Mouse (Mus musculus) liver, embryonic 12.5 days (tissue): ENCODE measurements around the gene Clba1. TPM values are rescaled to one million over a fixed set of nuclear protein-coding genes. Genes with fewer than 3 reads are reported as not detected.

Experiments
- ATAC-seq: fragments of 200-750 bp; cut with Nextera tagmentation; 2 replicates; pipeline ENCODE4 v1.8.0; 2017; ENCODE audit warnings: moderate number of reproducible peaks, mild to moderate bottlenecking, moderate library complexity
- H3K27ac ChIP-seq: fragments of 300-500 bp; sonication (generic); 2 replicates; pipeline ENCODE4 v1.5.1; 2016; ENCODE audit warnings: mild to moderate bottlenecking
- H3K27me3 ChIP-seq: fragments of 300-500 bp; sonication (generic); replicated peaks from 2 replicates; pipeline ENCODE4 v1.6.1; 2016; ENCODE audit warnings: mild to moderate bottlenecking, moderate library complexity
- H3K36me3 ChIP-seq: fragments of 300-500 bp; sonication (generic); 2 replicates; pipeline ENCODE4 v1.6.1; 2016; ENCODE audit warnings: mild to moderate bottlenecking, moderate library complexity
- H3K4me1 ChIP-seq: fragments of 300-500 bp; sonication (generic); 2 replicates; pipeline ENCODE4 v1.6.1; 2016
- H3K4me2 ChIP-seq: fragments of 300-500 bp; sonication (generic); 2 replicates; pipeline ENCODE4 v1.6.1; 2016; ENCODE audit warnings: mild to moderate bottlenecking, moderate library complexity
- H3K4me3 ChIP-seq: fragments of 300-500 bp; sonication (generic); 2 replicates; pipeline ENCODE4 v1.5.1; 2016; ENCODE audit warnings: mild to moderate bottlenecking, moderate library complexity
- H3K9ac ChIP-seq: fragments of 300-500 bp; sonication (generic); 2 replicates; pipeline ENCODE4 v1.6.1; 2016; ENCODE audit warnings: mild to moderate bottlenecking, moderate library complexity
- H3K9me3 ChIP-seq: fragments of 300-500 bp; sonication (generic); replicated peaks from 2 replicates; pipeline ENCODE4 v1.6.1; 2016; ENCODE audit warnings: mild to moderate bottlenecking, moderate library complexity
- WGBS: fragments of 180-500 bp; shearing (Covaris S2); methylation state at CpG from one replicate; pipeline ENCODE4 v1.1.7; 2016; ENCODE audit not compliant: insufficient replicate concordance; 5-methylcytosine and 5-hydroxymethylcytosine counted together
- polyA plus RNA-seq: library from polyadenylated mRNA; unstranded; fragments of >200 nt; fragmentation: Nextera tagmentation; extraction: Ambion mirVana; gene quantifications from 2 replicates; pipeline ENCODE4 v1.2.1, GENCODE M21; 2016

The Clba1 gene
- polyA plus RNA-seq, 1 experiment from 2014 or later = 1.2 TPM

DNA sequence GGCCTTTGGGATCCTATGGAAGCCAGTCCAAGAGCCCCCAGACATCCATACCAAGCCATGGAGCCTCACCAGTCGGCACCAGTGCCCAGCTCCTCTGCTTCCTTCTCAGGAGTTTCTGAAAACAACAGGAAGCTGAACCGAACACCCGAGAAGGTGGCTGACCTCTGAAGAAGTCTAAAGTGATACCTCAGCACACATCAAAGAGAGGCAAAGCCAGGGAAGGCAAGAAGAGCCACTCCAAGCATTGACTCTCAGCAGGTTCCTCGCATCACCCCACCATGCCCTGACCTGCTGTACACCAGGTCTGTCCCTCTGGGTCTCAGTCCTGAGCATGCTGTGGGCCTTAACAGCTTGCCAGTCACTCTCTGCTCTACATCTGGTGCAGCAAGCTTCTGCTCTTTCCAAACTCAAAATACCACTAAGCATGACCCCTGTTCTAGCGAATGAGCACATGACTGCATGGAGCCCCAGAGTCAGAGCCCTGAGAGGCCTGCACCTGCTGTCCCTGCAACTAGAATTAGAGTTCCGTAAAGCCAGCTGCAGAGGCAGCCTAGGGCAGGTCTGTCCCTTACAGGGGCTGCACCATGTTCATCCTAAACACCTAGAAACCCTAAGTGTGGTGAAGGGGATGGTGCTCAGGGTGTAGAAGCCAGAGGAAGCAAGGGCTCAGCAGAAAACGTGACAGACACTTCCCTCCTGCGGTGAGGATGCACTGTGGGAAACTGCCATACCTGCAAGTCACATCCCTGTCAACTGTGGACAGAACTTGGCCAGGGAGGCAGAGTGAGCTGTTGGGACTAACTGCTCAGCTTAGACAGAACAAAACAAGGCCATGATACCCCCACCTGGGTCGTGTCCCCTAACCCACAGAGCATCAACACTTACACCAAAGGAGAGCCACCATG lies 48.5 kb downstream of the Clba1 start:
- H3K4me2 ChIP-seq = no peak overlapping the region
- no peaks in the 10 kb centered on the region for H3K36me3 ChIP-seq
- peaks cover 3% of the 10 kb centered on the region; the same call in 1 of the 2 replicates for H3K4me1 ChIP-seq
- no peaks in the 10 kb centered on the region for H3K9me3 ChIP-seq
- no peak overlapping the region for H3K27ac ChIP-seq
- H3K4me3 ChIP-seq = no peak overlapping the region
- 45% methylated on average over 9 of the region's 9 CpGs for WGBS
- peaks cover 7% of the 10 kb centered on the region; the same call in 1 of the 2 replicates for H3K27me3 ChIP-seq
- no peak for ATAC-seq
- H3K9ac ChIP-seq = no peak overlapping the region

DNA sequence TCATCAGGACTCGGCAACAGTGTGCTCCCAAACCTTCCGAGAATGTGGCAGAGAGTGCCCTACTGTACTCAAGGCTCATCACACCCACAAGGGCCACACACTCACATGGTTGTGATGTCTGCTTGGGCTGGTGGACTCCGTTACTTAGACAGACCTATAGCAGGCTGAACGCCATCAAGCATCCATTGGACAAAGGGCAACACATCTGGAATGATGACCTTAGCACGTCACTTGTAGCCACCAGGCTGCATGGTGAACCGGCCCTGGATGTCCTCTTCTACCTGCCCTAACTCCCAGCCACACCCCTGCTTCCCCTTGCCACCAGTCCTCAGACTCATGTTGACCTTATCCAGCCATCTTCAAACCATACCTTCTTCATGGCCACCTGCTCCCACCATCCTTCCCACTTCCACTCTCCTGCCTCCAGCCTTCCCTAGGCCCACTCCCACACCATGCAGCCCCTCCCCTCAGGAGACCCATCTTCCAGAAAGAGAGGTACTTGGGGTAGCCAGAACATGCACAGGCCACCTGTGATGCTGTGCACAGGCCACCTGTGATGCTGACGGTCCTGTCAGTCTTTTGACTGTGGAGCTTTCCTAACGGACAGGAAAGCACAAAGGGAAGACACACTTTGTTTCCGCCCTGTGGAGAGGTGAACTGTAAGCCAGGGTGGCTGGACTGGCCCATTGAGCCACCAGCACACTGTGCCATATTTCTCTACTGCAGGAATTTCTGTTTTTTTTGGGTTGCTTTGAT lies 50.0 kb downstream of the Clba1 start:
- no peak overlapping the region for H3K4me2 ChIP-seq
- ATAC-seq = no peak

DNA sequence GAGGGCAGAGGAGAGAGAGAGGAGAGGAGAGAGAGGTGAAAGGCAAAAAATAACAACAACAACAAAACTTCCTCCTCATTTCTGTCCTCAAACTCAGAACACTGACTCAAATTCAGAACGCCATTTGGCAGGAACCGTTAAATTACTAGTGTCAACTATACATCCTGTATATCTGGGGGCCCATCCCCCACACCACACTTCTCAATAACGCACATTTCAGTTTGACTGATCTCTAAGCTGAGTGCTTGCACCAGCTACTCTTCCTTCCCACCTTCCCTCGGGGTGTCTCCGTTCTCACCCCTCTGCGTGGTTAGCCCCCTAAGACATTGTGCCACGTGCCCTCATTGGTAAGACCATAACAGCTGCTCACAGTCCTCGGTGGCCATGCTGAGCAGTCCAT lies 51.2 kb downstream of the Clba1 start:
- no peak overlapping the region for H3K4me3 ChIP-seq
- 36% methylated on average over 8 of the region's 8 CpGs for WGBS
- peaks cover 3% of the 10 kb centered on the region; the same call in 1 of the 2 replicates for H3K4me1 ChIP-seq
- 0 out of 2 replicates have a peak overlapping the region, but pooled peaks have one; percentile 4 for H3K4me2 ChIP-seq
- H3K27me3 ChIP-seq = no peaks in the 10 kb centered on the region
- no peak for ATAC-seq
- H3K9me3 ChIP-seq = no peaks in the 10 kb centered on the region
- H3K36me3 ChIP-seq = no peaks in the 10 kb centered on the region
- no peak overlapping the region for H3K27ac ChIP-seq
- H3K9ac ChIP-seq = no peak overlapping the region

More for the DNA sequence above, 50.0 kb downstream of the Clba1 start:
- Histone ChIP-seq H3K4me3 (no peak overlapping the region), H3K4me1 (peaks cover 3% of the 10 kb centered on the region; the same call in 1 of the 2 replicates), H3K9ac (no peak overlapping the region), H3K27me3 (no peaks in the 10 kb centered on the region), H3K36me3 (no peaks in the 10 kb centered on the region), H3K27ac (no peak overlapping the region), H3K9me3 (no peaks in the 10 kb centered on the region)
- WGBS = 61% methylated on average over 9 of the region's 9 CpGs

DNA sequence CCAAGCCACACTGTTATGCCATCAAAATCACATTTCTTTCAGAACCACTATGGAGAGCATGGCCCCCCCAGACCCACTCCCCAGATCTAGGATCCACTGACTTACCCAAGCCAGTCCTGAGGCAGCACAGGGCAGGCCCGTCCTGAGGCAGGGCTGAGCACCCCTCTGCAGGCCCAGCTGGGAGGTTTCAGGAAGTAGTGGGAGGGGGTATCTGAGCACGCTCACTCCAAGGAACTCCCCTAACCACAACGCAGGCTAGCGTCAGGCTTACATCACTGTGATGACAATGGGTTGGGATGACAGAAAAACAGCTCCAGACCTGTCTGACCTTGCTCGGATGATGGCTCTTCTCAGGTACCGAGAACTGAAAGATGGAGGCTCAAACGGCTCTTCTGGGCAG lies 52.0 kb downstream of the Clba1 start:
- WGBS = 46% methylated on average over 7 of the region's 7 CpGs
- Histone ChIP-seq H3K9me3 (no peaks in the 10 kb centered on the region), H3K9ac (no peak overlapping the region), H3K27me3 (no peaks in the 10 kb centered on the region), H3K4me3 (no peak overlapping the region), H3K4me2 (0 out of 2 replicates have a peak overlapping the region, but pooled peaks have one; percentile 4), H3K27ac (no peak overlapping the region), H3K4me1 (peaks cover 3% of the 10 kb centered on the region; the same call in 1 of the 2 replicates), H3K36me3 (no peaks in the 10 kb centered on the region)
- ATAC-seq = peak; percentile 45; the same call in 1 of the 2 replicates

- no peaks in the 10 kb centered on the region for H3K9me3 ChIP-seq
- H3K4me2 ChIP-seq = no peak overlapping the region
- no peaks in the 10 kb centered on the region for H3K36me3 ChIP-seq
- no peak overlapping the region for H3K9ac ChIP-seq
- WGBS = 64% methylated on average over 9 of the region's 9 CpGs
- 0 out of 2 replicates have a peak, but pooled peaks cover 3% of the 10 kb centered on the region for H3K27me3 ChIP-seq
- peaks cover 3% of the 10 kb centered on the region; the same call in 1 of the 2 replicates for H3K4me1 ChIP-seq
- ATAC-seq = no peak
- no peak overlapping the region for H3K27ac ChIP-seq
- no peak overlapping the region for H3K4me3 ChIP-seq
Measured at GRCm38 (mm10) chr12:112861911-112862321, 53.2 kb downstream of the Clba1 start.

GRCm38 (mm10) chr12:112864804-112865203 lies 56.1 kb downstream of the Clba1 start:
- peaks cover 21% of the 10 kb centered on the region for H3K27me3 ChIP-seq
- no peaks in the 10 kb centered on the region for H3K9me3 ChIP-seq
- peaks cover 9% of the 10 kb centered on the region; the same call in 1 of the 2 replicates for H3K4me1 ChIP-seq
- no peak for ATAC-seq
- H3K4me2 ChIP-seq = no peak overlapping the region
- no peak overlapping the region for H3K9ac ChIP-seq
- 41% methylated on average over 7 of the region's 7 CpGs for whole genome bisulfite sequencing
- H3K27ac ChIP-seq = no peak overlapping the region
- H3K4me3 ChIP-seq = no peak overlapping the region
- no peaks in the 10 kb centered on the region for H3K36me3 ChIP-seq

Other genes starting within 250 kb of the Clba1 start
- gene Inf2, start 220.2 kb upstream of the Clba1 start, polyA plus RNA-seq = 2.2 and 2.7 TPM in 2 replicates
- gene Adssl1, start 188.9 kb upstream of the Clba1 start, polyA plus RNA-seq = 5.2 and 5.6 TPM in 2 replicates
- gene Siva1, start 164.3 kb upstream of the Clba1 start, polyA plus RNA-seq = 126 and 137 TPM in 2 replicates
- gene Akt1, start 134.1 kb upstream of the Clba1 start, polyA plus RNA-seq = 76.6 and 81.8 TPM in 2 replicates
- gene Zbtb42, start 130.1 kb upstream of the Clba1 start, polyA plus RNA-seq = 1.0 and 1.2 TPM in 2 replicates
- gene Cep170b, start 88.5 kb upstream of the Clba1 start, polyA plus RNA-seq = 5.0 and 5.2 TPM in 2 replicates
- gene Pld4, start 48.3 kb upstream of the Clba1 start, polyA plus RNA-seq = 7.9 and 8.0 TPM in 2 replicates
- 0.13 and 0.23 TPM in 2 replicates for gene Ahnak2, start 6.3 kb upstream of the Clba1 start, polyA plus RNA-seq
- 82.0 and 86.0 TPM in 2 replicates for gene Cdca4, start 20.5 kb downstream of the Clba1 start, polyA plus RNA-seq
- gene Gpr132, start 59.3 kb downstream of the Clba1 start, polyA plus RNA-seq = 0.32 and 0.61 TPM in 2 replicates
- 0.57 and 0.64 TPM in 2 replicates for gene Jag2, start 120.8 kb downstream of the Clba1 start, polyA plus RNA-seq
- 21.4 and 21.7 TPM in 2 replicates for gene Nudt14, start 133.2 kb downstream of the Clba1 start, polyA plus RNA-seq
- 9.2 and 10.1 TPM in 2 replicates for gene Btbd6, start 167.5 kb downstream of the Clba1 start, polyA plus RNA-seq
- gene Brf1, start 191.8 kb downstream of the Clba1 start, polyA plus RNA-seq = 46.2 and 47.1 TPM in 2 replicates
- gene Pacs2, start 205.6 kb downstream of the Clba1 start, polyA plus RNA-seq = 8.3 and 9.6 TPM in 2 replicates